Comparison of ENCODE assay signal across 25 mouse cellular contexts in genomic region chr12:37558284-37558683, GRCm38 (mm10).
"Had no signal": no experiment of that assay in that cellular context is flagged by ENCODE, and none has a peak within 500 bp of the region (broad histone marks: within the 10 kb centered on the region; RNA-seq: fewer than 3 reads in every experiment).

No protein-coding gene starts in this region.

- H3K9me3 ChIP-seq: embryonic facial prominence, embryonic 10.5 days; embryonic facial prominence, embryonic 12.5 days; embryonic facial prominence, embryonic 13.5 days; embryonic facial prominence, embryonic 15.5 days; forebrain, embryonic 10.5 days; forebrain, embryonic 12.5 days; forebrain, embryonic 13.5 days; forebrain, embryonic 15.5 days; heart, embryonic 10.5 days had no signal

- H3K27me3 ChIP-seq: embryonic facial prominence, embryonic 12.5 days; embryonic facial prominence, embryonic 13.5 days; embryonic facial prominence, embryonic 15.5 days; forebrain, embryonic 12.5 days; forebrain, embryonic 13.5 days; forebrain, embryonic 15.5 days had no signal

- H3K4me3 ChIP-seq: embryonic facial prominence, embryonic 10.5 days; embryonic facial prominence, embryonic 12.5 days; embryonic facial prominence, embryonic 13.5 days; embryonic facial prominence, embryonic 15.5 days; erythroblast, embryonic 14.5 days; forebrain, embryonic 10.5 days; forebrain, embryonic 12.5 days; forebrain, embryonic 13.5 days; forebrain, embryonic 15.5 days; gastrocnemius, adult 2 months; heart, adult 2 months; heart, embryonic 10.5 days had no signal

- H3K9ac ChIP-seq: embryonic facial prominence, embryonic 12.5 days; embryonic facial prominence, embryonic 13.5 days; embryonic facial prominence, embryonic 15.5 days; forebrain, embryonic 12.5 days; forebrain, embryonic 13.5 days; forebrain, embryonic 15.5 days; forebrain, postnatal 0 days had no signal

- H3K4me1 ChIP-seq: embryonic facial prominence, embryonic 10.5 days; embryonic facial prominence, embryonic 12.5 days; embryonic facial prominence, embryonic 13.5 days; embryonic facial prominence, embryonic 15.5 days; forebrain, embryonic 10.5 days; forebrain, embryonic 12.5 days; forebrain, embryonic 13.5 days; forebrain, embryonic 15.5 days; heart, embryonic 10.5 days had no signal

- DNase-seq: cerebellum, adult 9-11 months; cerebellum, postnatal 10 days; cerebellum, postnatal 14 days; cerebellum, postnatal 25 days; cerebellum, postnatal 36 days; embryo, embryonic 11 days; forebrain, postnatal 0 days; gastrocnemius, adult 2 months; gastrocnemius, postnatal 10 days; gastrocnemius, postnatal 14 days; gastrocnemius, postnatal 25 days; gastrocnemius, postnatal 36 days; heart, adult 11 months; heart, adult 18-20 months; heart, adult 2 months had no signal

- H3K36me3 ChIP-seq: embryonic facial prominence, embryonic 10.5 days; embryonic facial prominence, embryonic 12.5 days; embryonic facial prominence, embryonic 13.5 days; embryonic facial prominence, embryonic 15.5 days; forebrain, embryonic 10.5 days; forebrain, embryonic 12.5 days; forebrain, embryonic 15.5 days; heart, embryonic 10.5 days had no signal

- H3K27ac ChIP-seq: embryonic facial prominence, embryonic 10.5 days; embryonic facial prominence, embryonic 12.5 days; embryonic facial prominence, embryonic 13.5 days; embryonic facial prominence, embryonic 15.5 days; forebrain, embryonic 10.5 days; forebrain, embryonic 12.5 days; forebrain, embryonic 13.5 days; forebrain, embryonic 15.5 days; gastrocnemius, adult 2 months; heart, adult 2 months; heart, embryonic 10.5 days had no signal
